20 mouse cellular contexts compared by ENCODE assay signal in the genomic region with DNA sequence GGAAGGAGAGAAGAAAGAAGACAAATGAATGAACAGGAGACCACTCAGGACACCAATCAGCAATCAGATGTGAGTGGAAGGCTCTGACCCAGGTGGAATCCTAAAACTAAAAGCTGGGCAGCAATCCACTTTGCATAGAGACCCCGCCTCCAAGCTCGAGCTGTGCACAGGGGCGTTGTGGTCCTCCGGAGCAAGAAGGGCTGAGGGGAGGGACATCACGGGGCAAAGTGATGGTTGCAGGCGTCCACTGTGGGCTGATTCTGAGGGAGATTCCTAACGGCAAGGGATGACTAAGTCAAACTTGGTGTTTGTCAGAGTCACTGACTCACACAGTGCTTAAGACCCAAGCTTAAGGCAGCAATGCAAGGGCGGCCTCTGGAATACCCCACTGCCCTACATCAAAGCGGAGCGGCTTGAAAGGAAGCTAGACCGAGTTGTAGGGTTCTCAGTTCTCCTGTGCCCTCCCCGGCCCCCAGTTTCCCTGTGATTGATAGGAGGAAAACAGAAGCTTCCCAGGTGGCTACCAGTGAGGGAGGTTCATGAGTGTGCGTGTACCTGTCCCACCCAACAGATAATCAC.
DNase-seq lines count a peak whose midpoint lies in the region; ATAC-seq and TF ChIP-seq lines count a peak whose summit lies in the region.
"Had no signal": no experiment of that assay in that cellular context is flagged by ENCODE, and none has a peak within 500 bp of the region (broad histone marks: within the 10 kb centered on the region; RNA-seq: fewer than 3 reads in every experiment).

No protein-coding gene starts in this region.

- ATAC-seq in kidney, embryonic 16.5 days (ENCODE audit: low FRiP score, low TSS enrichment) = 0 out of 2 replicates have a peak, but pooled peaks have one; percentile 29
- ATAC-seq in stomach, embryonic 15.5 days (ENCODE audit: insufficient read depth, low FRiP score, low read depth) = no peak
- ATAC-seq: intestine, embryonic 16.5 days had no signal

- no peaks in the 10 kb centered on the region for H3K27me3 ChIP-seq in kidney, embryonic 16.5 days (ENCODE audit: insufficient read depth, low read length)
- H3K27me3 ChIP-seq in E14TG2a.4 (ENCODE audit: insufficient read depth, low read length) = no peaks in the 10 kb centered on the region
- H3K27me3 ChIP-seq in stomach, embryonic 15.5 days (replicated peaks) = no peaks in the 10 kb centered on the region
- H3K27me3 ChIP-seq: embryonic facial prominence, embryonic 15.5 days; hindbrain, embryonic 13.5 days had no signal

- no peak overlapping the region for H3K4me3 ChIP-seq in kidney, embryonic 16.5 days (ENCODE audit: low read length)
- peak overlapping the region; percentile 18; the same call in 1 of the 2 replicates for H3K4me3 ChIP-seq in E14TG2a.4 (replicated peaks; ENCODE audit: low read length)
- H3K4me3 ChIP-seq in stomach, embryonic 15.5 days (replicated peaks) = no peak overlapping the region
- H3K4me3 ChIP-seq: embryonic facial prominence, embryonic 15.5 days; forebrain, embryonic 10.5 days; gastrocnemius, adult 2 months; heart, adult 2 months; hindbrain, embryonic 13.5 days had no signal

- no peak for TF ChIP-seq CTCF in E14TG2a.4 (conservative IDR thresholded peaks at IDR 0.05; ENCODE audit: low read length)

- H3K4me2 ChIP-seq in kidney, embryonic 16.5 days (replicated peaks; ENCODE audit: low read depth, low read length) = no peak overlapping the region
- no peak overlapping the region for H3K4me2 ChIP-seq in stomach, embryonic 15.5 days
- H3K4me2 ChIP-seq: embryonic facial prominence, embryonic 15.5 days; hindbrain, embryonic 13.5 days had no signal

- no peak for DNase-seq in kidney, postnatal 4 days
- DNase-seq in ZHBTc4 (ENCODE audit: low read depth, low spot score) = peak; percentile 54
- DNase-seq in spleen, postnatal 14 days (ENCODE audit: low spot score in 2 of 2) = no peak
- DNase-seq in gastrocnemius, postnatal 36 days = no peak
- DNase-seq: adrenal gland, postnatal 25 days; cerebellum, adult 9-10 months; gastrocnemius, adult 2 months; heart, adult 2 months; kidney, postnatal 14 days; layer of hippocampus, adult 9-11 months; lung, adult 2 months; lung, postnatal 36 days; right cerebral cortex, adult 18-20 months had no signal

- H3K4me1 ChIP-seq in kidney, embryonic 16.5 days (ENCODE audit: insufficient read depth, low read length) = peaks cover 28% of the 10 kb centered on the region
- peaks cover 53% of the 10 kb centered on the region for H3K4me1 ChIP-seq in E14TG2a.4 (replicated peaks; ENCODE audit: low read depth, low read length)
- no peaks in the 10 kb centered on the region for H3K4me1 ChIP-seq in stomach, embryonic 15.5 days

- H3K9me3 ChIP-seq in kidney, embryonic 16.5 days (ENCODE audit: low read length) = no peaks in the 10 kb centered on the region
- no peaks in the 10 kb centered on the region for H3K9me3 ChIP-seq in E14TG2a.4 (ENCODE audit: low read length)
- no peaks in the 10 kb centered on the region for H3K9me3 ChIP-seq in stomach, embryonic 15.5 days
- H3K9me3 ChIP-seq: embryonic facial prominence, embryonic 15.5 days; forebrain, embryonic 10.5 days; hindbrain, embryonic 13.5 days had no signal

- WGBS in kidney, embryonic 16.5 days = 47% methylated on average over 13 of the region's 13 CpGs
- 56% methylated on average over 13 of the region's 13 CpGs for WGBS in stomach, embryonic 15.5 days

- no peak overlapping the region for H3K9ac ChIP-seq in kidney, embryonic 16.5 days (replicated peaks; ENCODE audit: low read length)
- H3K9ac ChIP-seq in stomach, embryonic 15.5 days = no peak overlapping the region
- H3K9ac ChIP-seq: embryonic facial prominence, embryonic 15.5 days; hindbrain, embryonic 13.5 days had no signal

- no peaks in the 10 kb centered on the region for H3K36me3 ChIP-seq in kidney, embryonic 16.5 days (ENCODE audit: insufficient read depth, low read length)
- H3K36me3 ChIP-seq in E14TG2a.4 (ENCODE audit: insufficient read depth, low read length) = no peaks in the 10 kb centered on the region
- H3K36me3 ChIP-seq in stomach, embryonic 15.5 days = no peaks in the 10 kb centered on the region
- H3K36me3 ChIP-seq: embryonic facial prominence, embryonic 15.5 days; forebrain, embryonic 10.5 days; hindbrain, embryonic 13.5 days had no signal

- intact Hi-C loops in gastrocnemius, postnatal 36 days (cut with DNase I) = no loop called here

- H3K27ac ChIP-seq in kidney, embryonic 16.5 days (ENCODE audit: low read length) = no peak overlapping the region
- H3K27ac ChIP-seq in stomach, embryonic 15.5 days = peak overlapping the region; percentile 74; the same call in 1 of the 2 replicates
- H3K27ac ChIP-seq: embryonic facial prominence, embryonic 15.5 days; forebrain, embryonic 10.5 days; gastrocnemius, adult 2 months; heart, adult 2 months; hindbrain, embryonic 13.5 days had no signal
